Mouse (Mus musculus) frontal cortex, adult 2 months (tissue): ENCODE measurements around the gene Arhgdib. TPM values are rescaled to one million over a fixed set of nuclear protein-coding genes. Genes with fewer than 3 reads are reported as not detected.

Experiments
- DNase-seq, 2 experiments: peaks; one replicate each; pipeline ENCODE4 v3.0.0; 2022; ENCODE audit warnings: low spot score in 1 of 2; ENCODE audit errors: extremely low spot score in 1 of 2
- polyA plus RNA-seq: library from polyadenylated mRNA; depleted of rRNA; stranded (reverse); fragments of >200 nt; gene quantifications from 2 replicates; pipeline ENCODE4 v1.2.3, GENCODE M21; 2012; rRNA removed

Gene Arhgdib
- polyA plus RNA-seq, result 25.5 and 28.9 TPM in 2 replicates

DNA sequence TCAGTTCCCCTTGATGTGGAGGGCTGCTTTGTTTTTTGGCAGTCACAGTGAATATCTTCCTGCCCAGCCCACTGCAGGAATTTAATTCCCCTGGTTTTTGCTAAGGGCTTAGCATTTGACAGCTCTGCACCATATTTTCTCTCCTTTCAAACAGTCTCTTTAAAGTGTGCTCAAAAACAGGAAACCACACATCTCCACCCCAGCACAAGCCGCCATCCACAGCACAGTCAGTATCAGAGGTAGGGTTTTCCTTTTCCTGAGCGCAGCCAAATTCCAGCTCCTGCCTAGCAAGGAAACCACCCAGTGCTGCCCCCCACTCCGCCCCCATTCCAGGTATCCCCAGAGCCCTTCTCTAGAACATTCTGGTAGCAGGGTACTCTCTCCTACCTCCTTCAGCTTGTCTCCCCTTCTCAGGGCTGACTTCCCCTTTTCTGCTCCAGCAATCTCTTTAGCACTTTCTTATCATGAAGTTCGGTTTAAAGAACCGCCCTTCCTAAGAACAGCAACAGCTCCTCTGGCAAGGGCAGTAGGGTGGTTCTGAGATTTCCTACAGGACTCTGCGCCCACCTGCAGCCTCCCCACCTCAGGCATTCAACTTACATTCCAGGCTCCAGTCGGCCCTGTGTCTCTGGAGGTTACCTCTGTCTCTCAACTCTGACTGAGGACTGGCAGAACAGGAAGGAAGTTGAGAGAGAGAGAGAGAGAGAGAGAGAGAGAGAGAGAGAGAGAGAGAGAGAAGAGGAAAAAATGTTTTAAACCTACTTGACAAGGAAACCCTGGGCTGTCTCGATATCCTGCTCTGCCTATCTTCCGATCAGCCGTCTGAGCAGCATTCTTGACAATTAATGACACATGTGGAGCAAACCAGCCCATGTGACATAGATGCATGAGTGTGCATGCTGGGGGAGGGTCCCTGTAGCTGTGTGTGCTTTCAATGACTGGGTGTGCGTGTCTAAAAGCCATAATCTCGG, at the start of gene Arhgdib:
Gene Arhgdib, minus strand, starts transcription at position 849 of the 971 bp plus-strand sequence.
- DNase-seq, result peak in 1 of 2 experiments; percentile 41

DNA sequence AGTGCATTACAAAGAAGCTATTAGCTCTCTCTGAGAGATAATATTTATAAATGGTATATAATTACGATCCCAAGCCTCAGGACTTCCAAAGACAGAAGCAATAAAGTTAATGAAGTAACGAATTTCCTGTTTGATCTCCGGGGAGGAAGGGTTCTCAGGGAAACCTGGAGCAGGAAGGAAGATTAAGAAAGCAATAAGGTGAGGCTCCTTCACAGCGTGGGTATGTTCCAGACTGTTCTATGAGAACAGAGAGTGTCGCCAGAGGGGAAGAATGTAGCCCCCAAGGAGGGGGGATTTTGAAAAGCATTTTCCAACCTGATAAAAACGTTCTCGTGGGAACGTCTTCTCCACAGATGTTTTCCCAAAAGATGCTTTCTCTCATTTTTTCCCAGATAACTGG, 48.9 kb upstream of the Arhgdib start:
- DNase-seq, result no peak

DNA sequence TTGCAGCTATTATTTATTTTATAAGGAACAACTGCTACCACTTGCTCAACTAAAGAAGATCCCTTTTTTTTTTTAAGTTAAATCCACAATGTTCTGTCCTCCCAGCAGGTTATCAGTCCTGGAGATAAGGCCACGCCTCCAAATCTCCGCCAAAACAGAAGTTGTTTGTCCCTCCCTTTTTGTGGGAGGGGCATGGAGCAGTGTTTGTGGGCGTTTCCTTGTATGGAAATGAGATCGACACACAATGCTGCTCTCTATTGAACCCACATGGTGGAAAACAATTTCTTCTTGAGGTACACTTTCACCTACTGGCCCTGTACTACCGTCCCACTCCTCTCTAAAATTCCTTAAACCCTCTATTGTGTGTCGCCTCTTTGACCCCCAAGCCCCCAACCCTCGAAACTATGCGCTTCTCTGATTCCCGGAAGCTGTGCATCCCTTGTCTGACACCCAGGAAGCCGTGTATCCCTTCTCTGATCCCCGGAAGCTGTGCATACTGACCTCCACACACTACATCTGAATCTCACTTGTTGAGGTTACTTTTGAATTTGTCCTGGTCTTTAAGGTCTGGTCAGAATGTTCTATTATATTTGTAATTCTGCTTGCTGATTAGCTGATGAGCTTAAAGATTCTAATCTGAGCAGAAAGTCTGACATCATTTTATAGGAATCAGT, 48.3 kb upstream of the Arhgdib start:
- no peak for DNase-seq

DNA sequence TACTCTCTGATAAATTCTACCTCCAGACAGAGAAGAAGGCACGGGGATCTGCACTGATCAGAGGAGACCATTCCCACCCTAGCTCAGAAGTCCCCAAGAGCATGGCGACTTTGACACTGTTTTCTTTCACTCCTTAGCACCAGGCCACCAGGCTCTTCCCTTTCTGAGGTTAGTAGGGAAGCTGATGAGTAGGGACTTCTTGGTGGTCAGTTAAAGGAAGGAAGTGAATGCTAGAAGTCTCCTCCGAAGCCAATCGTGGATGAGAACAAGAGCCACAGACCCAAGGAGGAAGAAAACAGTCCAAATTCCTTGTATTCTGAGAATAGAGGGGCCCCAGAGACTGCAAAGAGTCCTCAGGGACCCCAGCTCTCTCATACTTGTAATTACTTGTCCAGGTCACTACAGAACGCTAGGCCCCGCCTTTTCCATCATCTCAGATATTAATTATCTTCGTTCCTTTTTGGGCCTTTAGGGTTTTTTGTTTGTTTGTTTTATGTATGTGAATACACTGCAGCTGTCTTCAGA, 46.9 kb upstream of the Arhgdib start:
- no peak for DNase-seq

DNA sequence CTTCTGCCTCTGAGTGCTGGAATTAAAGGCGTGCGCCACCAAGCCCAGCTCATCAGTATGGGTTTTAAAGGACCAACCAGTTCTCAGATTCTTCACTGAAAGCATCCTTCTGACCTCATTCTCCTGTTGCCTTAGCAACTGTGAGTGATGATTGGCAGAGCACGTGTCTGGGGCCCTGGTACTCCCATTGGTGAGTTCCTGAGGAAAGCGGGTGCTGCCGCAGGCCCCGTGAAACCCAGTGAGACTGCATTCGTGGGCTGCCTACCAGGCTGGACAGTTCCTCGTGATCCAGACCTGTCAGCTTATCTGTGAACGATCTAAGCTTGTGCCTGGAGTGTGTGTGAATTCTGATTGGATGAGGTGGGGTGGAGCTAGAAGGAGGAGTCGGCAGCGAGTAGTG, 45.0 kb upstream of the Arhgdib start:
- no peak for DNase-seq

DNA sequence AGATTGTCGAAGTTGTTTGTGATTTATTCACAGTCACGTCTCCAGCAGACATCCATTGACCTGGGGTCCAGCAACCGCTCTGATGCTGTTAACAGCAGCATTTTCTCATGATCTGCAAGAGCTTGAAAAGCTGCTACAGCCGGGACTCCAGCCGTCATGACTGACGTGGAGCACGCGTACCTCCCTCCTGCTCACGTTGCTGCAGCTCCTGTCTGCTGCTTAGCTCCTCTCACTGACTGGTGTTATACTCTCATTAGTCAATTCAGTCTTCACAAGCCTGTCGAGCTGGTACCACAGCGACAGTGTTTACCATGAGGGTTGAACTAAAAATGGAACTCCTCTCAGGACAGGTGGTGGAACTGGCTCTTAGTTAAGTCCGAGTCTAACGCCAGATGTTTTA, 44.3 kb upstream of the Arhgdib start:
- no peak for DNase-seq

DNA sequence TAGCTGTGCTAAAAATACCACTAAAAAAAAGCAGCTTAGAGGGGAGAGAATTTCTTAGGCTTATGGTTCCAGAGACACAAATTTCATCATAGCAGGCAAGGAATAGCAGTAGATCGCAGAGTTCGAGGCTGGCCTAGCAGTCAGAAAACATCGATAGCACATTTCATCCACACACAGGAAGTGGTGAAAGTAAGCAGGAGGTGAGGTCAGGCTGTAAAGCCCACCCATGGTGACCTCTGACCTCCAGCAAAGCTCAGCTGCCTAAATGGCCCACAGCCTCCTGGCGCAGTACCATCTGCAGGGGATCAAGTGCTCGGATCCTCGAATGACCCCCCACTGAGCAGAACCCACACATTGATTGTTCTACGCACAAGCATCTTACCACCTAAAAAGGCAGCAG, 41.5 kb upstream of the Arhgdib start:
- DNase-seq, result no peak

DNA sequence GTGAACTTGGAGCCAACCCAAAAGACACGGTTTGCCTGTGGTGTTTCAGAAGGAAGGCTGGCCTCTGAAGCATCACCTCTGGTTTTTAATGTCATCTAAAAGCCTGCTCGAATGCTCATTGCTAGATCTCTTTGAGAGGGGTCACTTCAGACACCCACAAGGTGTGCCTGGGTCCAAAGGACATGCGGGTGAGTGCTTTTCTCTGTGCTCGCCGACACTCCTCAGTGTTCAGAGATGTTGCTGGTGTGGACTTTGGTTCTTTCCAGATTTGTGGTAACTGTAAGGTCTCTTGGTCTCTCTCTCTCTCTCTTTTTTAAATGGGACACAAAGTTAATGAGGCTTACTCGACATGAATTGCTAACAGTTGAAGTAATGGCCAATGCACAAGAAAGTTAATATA, 40.9 kb upstream of the Arhgdib start:
- DNase-seq, result no peak

DNA sequence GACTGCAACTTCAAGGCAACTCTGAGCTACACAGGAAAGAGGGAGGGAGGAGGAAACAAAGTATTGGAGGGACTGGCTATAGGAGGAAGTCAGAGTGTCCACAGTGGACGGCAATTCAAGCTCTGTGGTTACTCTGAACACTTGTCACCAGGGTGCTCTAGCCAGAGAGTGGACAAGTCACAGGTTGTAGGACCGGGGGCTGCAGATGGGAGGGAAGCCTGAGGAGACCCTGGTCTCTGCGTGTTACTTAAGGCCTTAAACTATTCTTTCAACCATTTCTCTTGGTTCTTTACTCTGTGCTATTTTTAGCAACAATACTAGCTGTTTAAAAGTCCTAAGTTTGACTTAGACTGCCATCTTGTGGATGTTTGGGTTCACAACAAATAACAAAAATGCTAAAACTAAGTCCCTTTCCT, 38.6 kb upstream of the Arhgdib start:
- DNase-seq, result peak in 1 of 2 experiments; percentile 72

DNA sequence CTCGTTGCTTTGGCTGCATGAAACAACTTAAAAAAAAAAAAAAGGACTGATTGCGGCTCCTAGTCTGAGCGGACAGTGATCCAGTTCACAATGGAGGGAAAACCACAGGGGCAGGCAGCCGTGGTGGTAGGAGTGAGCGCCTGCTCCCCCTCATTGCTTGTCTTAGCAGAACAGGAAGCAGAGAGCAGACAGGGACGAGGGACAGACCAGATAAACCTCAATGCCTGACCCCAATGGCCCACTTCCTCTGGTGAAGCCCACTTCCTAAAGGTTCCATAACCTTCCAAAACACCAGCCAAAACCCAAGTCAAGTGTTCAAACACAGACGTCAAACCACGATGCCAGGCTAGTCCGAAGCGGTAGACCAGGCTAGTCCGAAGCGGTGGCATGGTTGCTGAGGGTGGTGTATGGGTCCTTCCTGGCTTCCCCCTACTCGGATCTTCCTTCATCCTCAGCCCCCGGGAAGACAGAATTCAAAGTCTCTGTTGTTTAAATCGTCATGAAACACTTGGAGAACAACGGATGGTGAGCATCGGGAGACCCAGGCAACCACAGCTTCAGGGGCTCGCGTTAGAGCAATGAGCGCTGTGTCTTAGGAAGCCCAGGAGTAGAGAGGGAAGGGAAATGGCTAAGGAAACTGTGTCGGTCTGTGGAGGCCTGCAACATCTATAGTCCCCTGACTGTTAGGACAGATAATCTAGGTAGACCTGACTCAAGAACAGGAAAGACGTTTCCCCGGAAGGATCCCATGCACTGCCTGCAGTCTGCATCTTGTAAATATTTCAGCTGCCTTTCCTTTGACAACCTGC, 37.8 kb upstream of the Arhgdib start:
- no peak for DNase-seq

DNA sequence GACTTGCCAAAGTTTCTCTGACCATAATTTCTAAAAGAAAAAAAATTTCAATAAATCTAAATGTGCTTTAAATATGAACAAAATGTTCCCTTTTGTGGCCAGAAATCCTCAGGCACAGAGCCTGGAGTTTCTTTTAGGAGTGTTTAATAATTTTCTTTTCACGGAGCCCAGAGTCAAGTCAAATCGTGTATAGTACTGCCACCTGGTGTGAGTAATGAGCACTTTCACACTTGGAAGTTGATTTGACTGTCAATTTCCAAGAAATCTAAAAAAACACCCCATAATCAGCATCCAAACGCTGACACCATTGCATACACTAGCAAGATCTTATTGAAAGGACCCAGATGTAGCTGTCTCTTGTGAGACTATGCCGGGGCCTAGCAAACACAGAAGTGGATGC, 27.2 kb upstream of the Arhgdib start:
- DNase-seq, result peak in 1 of 2 experiments; percentile 55

DNA sequence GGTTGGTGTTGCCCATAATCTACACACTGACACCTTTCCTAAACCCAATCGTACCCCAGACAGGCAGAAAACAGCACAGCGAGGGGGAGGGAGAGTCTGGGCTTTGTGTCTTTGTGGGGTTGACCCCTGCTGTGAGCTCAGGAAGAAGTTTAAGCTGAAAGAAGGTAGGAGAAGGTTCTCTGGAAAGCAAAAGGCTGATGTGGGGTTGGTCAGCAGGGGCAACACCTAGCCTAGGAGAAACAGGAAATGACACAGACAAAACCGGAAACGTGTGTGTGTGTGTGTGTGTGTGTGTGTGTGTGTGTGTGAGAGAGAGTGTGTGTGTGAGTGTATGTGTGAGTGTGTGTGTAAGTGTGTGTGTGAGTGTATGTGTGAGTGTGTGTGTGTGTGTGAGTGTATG, 25.8 kb upstream of the Arhgdib start:
- DNase-seq, result no peak

DNA sequence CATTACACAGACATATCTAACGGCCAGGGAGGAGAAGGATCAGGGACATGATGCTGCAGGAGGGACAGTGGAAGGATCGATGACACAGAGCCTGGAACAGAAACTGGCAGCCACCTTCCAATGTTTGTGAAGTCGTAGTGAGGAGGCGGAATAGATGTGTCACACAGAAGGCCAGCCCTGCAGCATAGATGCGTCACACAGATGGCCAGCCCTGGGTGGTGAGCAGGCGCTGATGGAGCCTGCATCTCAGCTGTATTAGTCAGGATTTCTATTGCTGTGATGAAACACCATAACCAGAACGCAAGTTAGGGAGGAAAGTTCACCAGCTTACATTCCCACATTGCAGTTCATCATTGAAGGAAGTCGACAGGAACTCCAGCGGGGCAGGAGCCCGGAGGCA, 24.2 kb upstream of the Arhgdib start:
- no peak for DNase-seq

DNA sequence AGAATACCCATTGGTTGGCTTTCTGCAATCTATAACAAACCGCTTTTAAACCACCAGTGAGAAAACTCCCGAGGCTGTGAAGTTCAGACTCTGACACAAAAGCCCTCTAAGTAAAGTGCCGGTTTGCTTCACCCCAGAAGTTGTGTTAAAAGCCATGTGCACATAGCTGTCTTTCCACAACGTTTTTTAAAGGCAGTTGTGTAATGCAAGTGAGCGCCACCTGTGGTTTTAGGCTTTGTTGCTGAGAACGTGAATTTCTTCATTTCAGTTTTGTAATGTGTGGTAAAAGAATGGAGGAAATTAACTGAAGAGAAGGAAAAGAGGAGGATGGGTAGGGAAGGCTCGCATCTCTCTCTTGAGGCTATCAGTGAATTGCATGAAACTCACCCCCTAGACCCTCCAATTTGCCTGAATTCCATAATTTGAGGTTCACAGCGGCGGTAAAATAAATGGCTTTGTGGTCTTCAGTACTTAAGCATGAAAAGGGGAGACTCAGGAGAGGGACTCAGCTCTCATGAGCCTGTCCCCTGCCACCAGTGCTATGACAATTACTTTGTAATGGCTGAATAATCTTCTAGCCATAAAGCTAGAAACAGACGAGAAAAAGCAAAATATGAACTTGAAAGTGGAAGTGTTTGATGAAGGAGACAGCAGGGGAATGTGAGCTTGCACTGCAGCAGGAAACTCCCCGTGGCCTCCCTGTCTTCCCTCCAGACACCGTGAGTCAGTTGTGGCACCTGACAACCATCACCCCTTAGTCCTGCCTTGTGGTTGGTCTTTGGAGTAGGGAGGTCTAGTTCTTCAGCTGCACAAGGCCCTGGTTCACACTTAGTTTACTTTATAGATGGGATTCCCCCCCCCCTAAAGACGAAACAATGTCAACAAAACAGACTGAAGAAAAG, 23.2 kb upstream of the Arhgdib start:
- no peak for DNase-seq

DNA sequence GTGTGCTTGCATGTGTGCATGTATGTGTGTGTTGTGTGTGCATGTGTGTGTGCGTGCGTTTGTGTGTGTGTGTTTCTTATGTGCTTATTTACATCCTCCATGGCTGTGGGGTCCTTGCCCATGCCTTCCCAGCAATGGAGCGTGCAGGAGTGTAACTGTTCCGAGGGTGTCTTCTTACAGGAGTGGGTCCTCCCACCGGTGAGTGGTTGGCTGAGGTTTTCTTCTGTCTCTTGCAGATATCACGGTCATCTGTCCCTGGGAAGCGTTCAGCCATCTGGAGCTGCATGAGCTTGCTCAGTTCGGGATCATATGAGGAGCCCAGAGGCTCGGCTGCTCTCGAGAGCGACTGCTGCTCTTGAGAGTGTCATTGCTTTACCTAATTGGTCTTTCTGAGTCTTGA, 21.3 kb upstream of the Arhgdib start:
- DNase-seq, result no peak

DNA sequence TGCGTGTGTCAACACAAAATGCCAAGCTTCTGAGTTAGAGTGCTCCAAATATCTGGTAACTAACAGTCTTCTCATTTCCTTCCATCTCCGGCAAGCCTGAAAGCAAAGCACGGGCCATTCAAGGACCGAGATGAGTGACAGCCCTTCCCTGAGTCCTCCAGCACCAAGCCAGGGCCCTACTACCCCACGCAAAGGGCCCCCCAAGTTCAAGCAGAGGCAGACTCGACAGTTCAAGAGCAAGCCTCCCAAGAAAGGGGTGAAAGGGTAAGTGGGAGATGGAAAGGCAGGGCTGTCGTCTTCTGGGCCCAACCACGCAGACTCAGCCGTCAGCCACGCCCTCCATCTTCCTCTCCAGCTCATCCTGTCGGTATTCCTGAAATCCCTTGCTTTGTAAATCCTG, 17.4 kb upstream of the Arhgdib start:
- DNase-seq, result no peak

DNA sequence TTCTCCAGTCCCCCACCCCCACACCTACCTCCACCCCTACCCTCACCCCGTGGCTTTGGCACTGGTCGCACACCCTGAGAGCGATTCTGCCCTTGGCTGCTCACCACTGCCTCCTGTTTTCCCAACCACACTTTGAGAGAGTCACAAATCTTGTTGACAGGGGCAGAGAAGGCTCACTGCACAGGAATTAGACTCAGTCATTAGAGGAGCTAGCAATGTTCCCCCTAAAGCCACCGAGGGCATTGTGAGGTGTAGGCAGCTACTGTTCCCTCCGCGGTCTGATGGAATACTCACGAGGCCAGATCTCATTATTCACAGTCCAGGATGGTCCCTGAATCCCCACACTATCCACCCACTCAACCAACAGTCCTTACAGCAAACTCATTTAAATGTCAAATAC, 15.4 kb upstream of the Arhgdib start:
- no peak for DNase-seq

DNA sequence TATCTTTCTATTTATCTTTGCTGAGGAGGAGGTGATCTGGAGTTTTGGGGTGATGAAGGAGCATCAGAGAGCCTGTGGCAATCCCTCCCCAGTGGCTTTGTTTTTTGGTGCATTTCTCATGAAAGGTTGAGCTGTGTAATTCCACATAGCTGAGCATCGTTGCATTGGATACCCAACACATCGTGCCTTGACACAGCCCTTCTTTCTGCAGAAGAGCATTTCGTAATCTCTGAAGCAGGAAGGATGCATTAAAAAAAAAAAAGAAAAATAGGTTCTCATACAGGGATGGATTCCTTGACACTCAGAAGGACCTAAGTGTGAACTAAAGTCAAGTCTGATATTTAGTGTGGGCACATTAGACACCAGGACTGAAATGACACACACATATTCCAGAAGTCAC, 13.5 kb upstream of the Arhgdib start:
- DNase-seq, result no peak

DNA sequence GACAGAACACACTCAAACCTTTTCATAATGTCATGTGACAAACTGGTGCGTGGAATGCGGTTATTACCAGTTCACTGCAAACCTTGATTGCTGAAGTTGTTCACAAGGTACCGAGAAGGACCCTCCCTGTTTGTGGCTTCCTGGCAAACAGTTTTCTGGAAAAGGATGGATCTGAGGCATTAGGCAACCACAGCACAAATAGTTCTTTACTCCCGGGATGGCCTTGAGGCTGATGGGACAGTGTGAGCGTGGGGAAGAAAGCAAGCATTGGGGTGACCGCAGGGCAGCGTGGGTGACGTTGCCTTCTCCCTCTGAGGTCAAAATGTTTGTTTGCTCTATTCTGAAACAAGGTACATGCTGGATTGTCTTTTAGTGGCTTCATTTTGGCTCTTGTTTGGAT, 13.0 kb upstream of the Arhgdib start:
- no peak for DNase-seq

DNA sequence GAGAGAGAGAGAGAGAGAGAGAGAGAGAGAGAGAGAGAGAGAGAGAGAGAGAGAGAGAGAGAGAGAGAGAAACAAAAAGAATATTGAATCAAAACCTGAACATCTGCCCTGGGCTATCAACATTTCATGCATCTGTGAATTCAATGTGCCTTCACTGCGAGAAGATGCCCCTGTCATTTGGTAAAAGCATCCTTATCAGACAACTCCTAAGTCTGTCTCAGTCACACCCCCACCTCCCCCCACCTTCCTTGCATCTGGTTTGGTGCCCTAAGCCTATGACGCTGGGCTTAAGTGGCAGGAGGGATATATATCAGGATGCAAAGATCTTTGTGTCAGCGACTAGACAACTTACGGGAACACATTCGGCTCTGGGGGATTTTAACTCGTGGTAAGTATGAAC, 12.5 kb upstream of the Arhgdib start:
- DNase-seq, result no peak
